Mouse (Mus musculus): ENCODE results near the gene Gipc3. TPM values are rescaled to one million over a fixed set of nuclear protein-coding genes. Genes with fewer than 3 reads are reported as not detected.

Gipc3 gene
- total RNA-seq, 2 experiments from 2014 or later: 2.2 to 3.3 TPM

DNA sequence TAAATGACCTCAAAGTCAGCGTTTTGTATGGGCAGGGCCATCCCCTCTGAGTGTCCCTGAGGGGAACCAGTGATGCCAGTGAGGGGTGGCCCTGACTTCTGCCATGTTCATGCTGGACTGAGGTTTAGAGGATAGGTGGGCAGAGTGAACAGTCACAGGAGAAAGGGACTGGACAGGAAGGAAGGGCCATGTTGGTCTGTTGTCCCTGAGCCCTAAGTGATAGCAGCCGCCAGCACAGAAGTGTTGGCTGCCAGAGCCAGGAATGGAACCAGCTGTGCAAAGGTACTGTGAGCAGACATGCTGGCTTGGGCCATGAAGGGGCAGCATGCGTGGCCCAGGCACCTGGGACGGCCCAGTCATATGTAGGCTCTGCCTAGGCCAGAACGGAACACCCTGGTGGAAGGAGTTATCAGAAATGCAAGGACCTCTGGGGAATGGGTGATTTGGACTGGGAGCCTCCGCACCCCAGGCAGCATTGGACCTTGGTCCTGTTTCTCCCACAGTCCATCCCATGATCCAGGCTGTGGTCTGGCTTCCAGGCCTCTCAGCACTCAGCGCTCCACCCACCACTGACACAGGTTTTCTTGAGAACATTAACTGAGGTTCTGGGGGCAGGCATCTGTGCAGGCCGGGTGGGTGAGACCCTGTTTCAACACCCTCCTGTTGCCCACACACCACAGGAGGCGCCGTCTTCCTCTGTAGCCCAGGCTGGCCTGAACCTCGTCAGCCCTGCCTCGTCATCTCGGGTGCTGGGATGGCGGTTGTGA, 43.3 kb downstream of the Gipc3 start:
- DNase-seq: no peak

- no peak for DNase-seq
Observed at GRCm38 (mm10) chr10:81298369-81299100, 44.5 kb downstream of the Gipc3 start.

GRCm38 (mm10) chr10:81297845-81298244, 45.2 kb downstream of the Gipc3 start:
- DNase-seq: peak; percentile 59

- no peak for DNase-seq
Observed at GRCm38 (mm10) chr10:81297246-81297645, 45.8 kb downstream of the Gipc3 start.

GRCm38 (mm10) chr10:81295185-81295584, 47.9 kb downstream of the Gipc3 start:
- no peak for DNase-seq

- DNase-seq: no peak
Observed at GRCm38 (mm10) chr10:81294442-81294841, 48.6 kb downstream of the Gipc3 start.

- DNase-seq: no peak
Observed at GRCm38 (mm10) chr10:81293334-81294030, 49.6 kb downstream of the Gipc3 start.

- peak; percentile 100 for DNase-seq
Observed at GRCm38 (mm10) chr10:81292554-81293333, 50.3 kb downstream of the Gipc3 start, which contains the start of gene Pip5k1c. TSS of gene Pip5k1c (plus strand) at chr10:81292963.

- no peak for DNase-seq
Observed at GRCm38 (mm10) chr10:81291511-81292104, 51.5 kb downstream of the Gipc3 start, which contains the start of gene Tjp3. TSS of gene Tjp3 (minus strand) at chr10:81291581.

DNA sequence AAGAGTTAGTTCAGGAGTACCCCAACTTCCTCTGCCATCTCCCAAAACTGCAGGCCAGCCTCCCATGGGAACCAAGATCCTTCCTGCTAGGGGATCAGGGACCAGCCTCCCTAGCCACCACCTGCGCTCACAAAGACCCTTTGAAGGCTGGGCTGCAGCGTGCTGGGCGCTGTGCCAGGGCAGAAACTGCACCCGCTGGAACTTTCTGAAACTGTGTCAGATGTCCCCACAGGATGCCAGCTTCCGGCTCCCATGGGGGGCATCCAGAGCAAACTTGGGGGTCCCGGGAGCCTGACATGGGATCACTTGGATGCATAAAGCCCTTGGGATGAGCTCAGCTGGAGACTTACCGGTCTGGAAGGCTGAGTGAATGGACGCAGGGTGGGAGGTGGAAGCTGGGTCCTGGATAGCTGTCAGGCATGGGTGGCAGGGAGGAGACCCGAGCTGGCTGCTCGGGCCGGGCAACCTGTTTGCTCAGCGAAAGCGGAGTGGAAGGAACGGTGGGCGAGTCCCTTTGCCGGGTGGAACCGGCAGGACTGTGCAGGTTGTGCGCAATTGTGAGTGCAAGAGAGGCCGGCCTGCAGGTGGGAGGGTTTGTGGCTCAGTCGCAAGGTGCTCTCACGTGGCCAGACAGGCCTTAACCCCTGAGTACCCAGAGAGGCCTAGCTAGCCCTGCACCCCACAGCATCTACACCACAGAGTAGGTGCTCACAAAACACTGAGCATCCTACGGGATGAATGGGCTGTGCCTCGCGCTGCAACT, 52.2 kb downstream of the Gipc3 start:
- DNase-seq: no peak

DNA sequence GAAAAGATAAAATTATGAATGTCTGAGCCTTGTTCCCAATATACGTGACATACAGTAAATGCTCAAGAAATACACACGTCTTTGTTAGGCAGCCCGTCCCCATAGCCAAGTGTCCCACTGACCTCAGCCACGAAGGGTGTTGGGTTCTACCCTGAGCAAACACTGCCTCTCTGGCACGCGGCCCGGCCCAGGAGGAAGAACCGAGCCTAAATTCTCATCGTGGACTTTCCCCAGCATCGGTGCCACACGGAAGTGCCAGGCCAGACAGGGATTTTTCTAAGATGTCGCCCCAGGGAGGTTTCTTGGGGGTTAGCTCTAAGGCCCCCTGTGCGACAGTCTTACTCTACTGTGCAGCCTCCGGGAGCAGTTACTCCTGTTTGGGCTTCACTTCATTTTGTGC, 53.3 kb downstream of the Gipc3 start:
- DNase-seq: no peak

- DNase-seq: peak; percentile 80
Observed at GRCm38 (mm10) chr10:81289278-81289677, 53.8 kb downstream of the Gipc3 start.

DNA sequence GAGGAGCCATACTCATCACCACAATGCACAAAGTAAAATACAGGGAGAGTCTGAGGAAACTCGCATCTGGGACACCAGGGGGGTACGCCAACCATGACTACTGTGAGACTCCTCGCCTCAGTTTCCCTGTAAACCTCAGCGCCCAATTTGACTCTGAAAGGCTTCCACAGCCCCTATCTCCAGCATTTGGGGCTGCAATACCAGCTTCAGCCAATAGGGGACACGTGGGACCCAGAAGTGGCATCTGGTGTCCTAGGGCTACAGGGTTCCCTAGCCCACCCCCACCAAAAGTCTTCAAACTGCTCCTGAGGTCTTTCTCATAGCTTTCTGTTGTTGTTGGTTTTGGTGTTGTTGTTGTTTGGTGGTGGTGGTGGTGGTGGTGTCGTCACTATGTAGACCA, 54.5 kb downstream of the Gipc3 start:
- peak; percentile 68 for DNase-seq

GRCm38 (mm10) chr10:81287513-81288157, 55.4 kb downstream of the Gipc3 start:
- peak; percentile 82 for DNase-seq

DNA sequence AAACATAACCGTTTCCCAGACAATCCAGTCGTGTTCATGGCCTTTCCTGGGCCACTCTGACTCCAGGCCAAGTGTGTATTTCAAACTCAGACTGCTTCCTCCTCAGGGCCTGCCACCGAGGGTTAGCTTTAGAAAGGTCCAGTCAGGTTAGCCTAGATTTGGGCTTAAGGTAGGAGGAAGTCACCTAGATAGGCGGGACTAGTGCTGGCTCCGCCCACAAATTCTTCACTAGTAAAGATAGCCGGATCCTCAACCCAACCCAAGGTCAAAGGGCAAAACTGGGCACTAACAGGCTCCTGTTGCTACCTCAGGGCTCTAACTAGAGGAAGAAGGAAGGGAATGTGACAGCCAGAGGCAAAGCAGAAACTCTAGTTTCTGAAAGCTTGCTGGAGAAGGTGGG, 56.5 kb downstream of the Gipc3 start:
- DNase-seq: no peak

DNA sequence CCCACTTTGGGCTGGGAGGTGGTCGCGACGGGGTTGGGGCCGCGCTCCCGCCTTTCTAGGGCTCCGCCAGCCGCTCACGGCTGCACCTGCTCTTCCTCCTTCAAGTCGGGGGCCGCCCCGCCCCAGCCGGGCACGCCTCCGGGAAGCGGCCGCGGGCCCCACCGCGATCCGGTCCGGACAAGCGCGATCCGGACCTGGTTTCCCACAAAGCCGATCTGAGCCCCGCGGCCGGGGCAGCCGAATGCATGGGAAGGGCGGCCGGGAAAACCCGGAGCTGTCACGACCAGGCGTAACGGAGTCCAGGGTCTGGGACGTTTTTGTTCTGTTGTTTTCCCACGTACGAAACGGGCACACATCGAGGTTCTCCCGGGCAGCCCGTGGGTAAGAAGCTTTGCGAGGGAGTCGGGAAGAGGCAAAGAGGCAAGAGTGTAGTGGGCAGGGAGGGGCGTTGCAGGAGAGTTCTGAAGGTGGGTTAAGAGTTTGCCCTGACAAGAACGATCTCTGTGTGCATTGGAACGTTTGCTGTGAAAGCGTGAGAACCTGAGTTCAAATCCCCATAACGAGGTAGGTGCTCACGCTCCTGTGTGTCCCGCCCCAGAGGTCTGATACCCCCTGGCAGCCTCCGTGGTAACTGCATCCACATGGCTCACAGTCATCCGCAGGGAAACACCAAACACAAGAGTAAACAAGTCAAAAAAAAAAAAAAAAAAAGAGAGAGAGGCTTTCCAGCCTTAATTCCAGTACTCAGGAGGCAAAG, 57.2 kb downstream of the Gipc3 start:
- DNase-seq: peak; percentile 95
